Mouse (Mus musculus) adrenal gland (tissue): Measurements from ENCODE around the gene Cyp4f16.
"Not testable (repeated sequence)": the region's sequence is repeated elsewhere in the genome, so short reads cannot be mapped to it uniquely, and the experiment has no call there.

Experiments used
- intact Hi-C: fragments of 180-260 bp; cut with DNase I; formaldehyde crosslinking; loops from one replicate; pipeline ENCODE4 v1.15.1; 2025
- long read RNA-seq, 2 experiments: library from polyadenylated mRNA; unstranded; transcript quantifications; one replicate each; pipeline ENCODE4 v2.0.0; 2020; ENCODE audit warnings: borderline replicate concordance in 1 of 2; ENCODE audit not compliant: insufficient replicate concordance in 1 of 2

Cyp4f16 gene
- long read RNA-seq, experiment 1, partial matches to known transcripts = 3 of 9 reads
- long read RNA-seq, experiment 1, other reads (novel, unspliced or antisense) = 2 of 9 reads
- long read RNA-seq, experiment 2, partial matches to known transcripts = 1 of 8 reads
- long read RNA-seq, experiment 2, other reads (novel, unspliced or antisense) = 6 of 8 reads

GRCm38 (mm10) chr17:32536051-32536866 is at the start of gene Cyp4f16:
TSS of gene Cyp4f16 (plus strand) at chr17:32536558.
- intact Hi-C loops = not testable (repeated sequence)

GRCm38 (mm10) chr17:32492349-32492980 is 43.9 kb upstream of the Cyp4f16 start:
- intact Hi-C loops = loop anchor here (5.0 kb wide), 3 partner anchors 55 to 145 kb away; partner anchors contain the start of gene Wiz

- intact Hi-C loops = loop anchor here (5.0 kb wide), 3 partner anchors 57 to 147 kb away; partner anchors contain the start of gene Wiz
Observed at GRCm38 (mm10) chr17:32494601-32495000, 41.8 kb upstream of the Cyp4f16 start.

GRCm38 (mm10) chr17:32500511-32500910 is 35.8 kb upstream of the Cyp4f16 start:
- intact Hi-C loops = not testable (repeated sequence)

GRCm38 (mm10) chr17:32501051-32501450 is 35.3 kb upstream of the Cyp4f16 start:
- intact Hi-C loops = no loop called here

GRCm38 (mm10) chr17:32503111-32503510 is 33.2 kb upstream of the Cyp4f16 start:
- intact Hi-C loops = no loop called here

- intact Hi-C loops = no loop called here
Observed at GRCm38 (mm10) chr17:32505851-32506728, 30.3 kb upstream of the Cyp4f16 start, which contains the start of gene Cyp4f17. TSS of gene Cyp4f17 (plus strand) at chr17:32506050.

GRCm38 (mm10) chr17:32506729-32507245 is 29.6 kb upstream of the Cyp4f16 start:
- intact Hi-C loops = no loop called here

GRCm38 (mm10) chr17:32516126-32516525 is 20.2 kb upstream of the Cyp4f16 start:
- intact Hi-C loops = no loop called here

GRCm38 (mm10) chr17:32521981-32522380 is 14.4 kb upstream of the Cyp4f16 start:
- intact Hi-C loops = no loop called here

GRCm38 (mm10) chr17:32522386-32522785 is 14.0 kb upstream of the Cyp4f16 start:
- intact Hi-C loops = no loop called here

GRCm38 (mm10) chr17:32522816-32523215 is 13.5 kb upstream of the Cyp4f16 start:
- intact Hi-C loops = no loop called here

- intact Hi-C loops = no loop called here
Observed at GRCm38 (mm10) chr17:32523895-32524294, 12.5 kb upstream of the Cyp4f16 start.

GRCm38 (mm10) chr17:32526341-32526740 is 10.0 kb upstream of the Cyp4f16 start:
- intact Hi-C loops = not testable (repeated sequence)

GRCm38 (mm10) chr17:32527748-32528147 is 8.6 kb upstream of the Cyp4f16 start:
- intact Hi-C loops = no loop called here

GRCm38 (mm10) chr17:32528408-32529337 is 7.7 kb upstream of the Cyp4f16 start:
- intact Hi-C loops = no loop called here

GRCm38 (mm10) chr17:32532356-32532755 is 4.0 kb upstream of the Cyp4f16 start:
- intact Hi-C loops = not testable (repeated sequence)

- intact Hi-C loops = no loop called here
Observed at GRCm38 (mm10) chr17:32534068-32534467, 2.3 kb upstream of the Cyp4f16 start.

- intact Hi-C loops = no loop called here
Observed at GRCm38 (mm10) chr17:32536867-32537250, 501 bp downstream of the Cyp4f16 start.

- intact Hi-C loops = loop anchor here (5.0 kb wide), 1 partner anchor 88 kb away; no protein-coding TSS in a partner anchor
Observed at GRCm38 (mm10) chr17:32544792-32545191, 8.4 kb downstream of the Cyp4f16 start.
